Mouse (Mus musculus) neural tube, embryonic 15.5 days (tissue): ENCODE measurements around the gene Sppl2a. TPM values are rescaled to one million over a fixed set of nuclear protein-coding genes. Genes with fewer than 3 reads are reported as not detected.

Source experiments
- ATAC-seq: fragments of 200-750 bp; cut with Nextera tagmentation; 2 replicates; pipeline ENCODE4 v1.8.0; 2017; ENCODE audit warnings: mild to moderate bottlenecking, moderate TSS enrichment, moderate library complexity; ENCODE audit not compliant: low FRiP score
- H3K27ac ChIP-seq: fragments of 300-500 bp; sonication (generic); replicated peaks from 2 replicates; pipeline ENCODE4 v1.5.1; 2015; ENCODE audit warnings: mild to moderate bottlenecking, inconsistent platforms
- H3K27me3 ChIP-seq: fragments of 300-500 bp; sonication (generic); replicated peaks from 2 replicates; pipeline ENCODE4 v1.6.1; 2015; ENCODE audit warnings: inconsistent platforms
- H3K36me3 ChIP-seq: fragments of 300-500 bp; sonication (generic); 2 replicates; pipeline ENCODE4 v1.6.1; 2015; ENCODE audit warnings: inconsistent platforms
- H3K4me1 ChIP-seq: fragments of 300-500 bp; sonication (generic); 2 replicates; pipeline ENCODE4 v1.6.1; 2015; ENCODE audit warnings: inconsistent platforms
- H3K4me2 ChIP-seq: fragments of 300-500 bp; sonication (generic); 2 replicates; pipeline ENCODE4 v1.6.1; 2015; ENCODE audit warnings: inconsistent platforms, mild to moderate bottlenecking, moderate library complexity
- H3K4me3 ChIP-seq: fragments of 300-500 bp; sonication (generic); replicated peaks from 2 replicates; pipeline ENCODE4 v1.5.1; 2015; ENCODE audit warnings: mild to moderate bottlenecking, inconsistent platforms
- H3K9ac ChIP-seq: fragments of 300-500 bp; sonication (generic); replicated peaks from 2 replicates; pipeline ENCODE4 v1.6.1; 2015; ENCODE audit warnings: mild to moderate bottlenecking, inconsistent platforms
- H3K9me3 ChIP-seq: fragments of 300-500 bp; sonication (generic); replicated peaks from 2 replicates; pipeline ENCODE4 v1.6.1; 2016; ENCODE audit warnings: inconsistent platforms
- WGBS: fragments of 180-500 bp; shearing (Covaris S2); methylation state at CpG from one replicate; pipeline ENCODE4 v1.1.7; 2015; ENCODE audit warnings: mixed read lengths; 5-methylcytosine and 5-hydroxymethylcytosine counted together
- polyA plus RNA-seq: library from polyadenylated mRNA; unstranded; fragments of >200 nt; fragmentation: Nextera tagmentation; extraction: Ambion mirVana; gene quantifications from 2 replicates; pipeline ENCODE4 v1.2.1, GENCODE M21; 2015

Sppl2a gene
- polyA plus RNA-seq, 1 experiment from 2014 or later = 30.7 TPM

DNA sequence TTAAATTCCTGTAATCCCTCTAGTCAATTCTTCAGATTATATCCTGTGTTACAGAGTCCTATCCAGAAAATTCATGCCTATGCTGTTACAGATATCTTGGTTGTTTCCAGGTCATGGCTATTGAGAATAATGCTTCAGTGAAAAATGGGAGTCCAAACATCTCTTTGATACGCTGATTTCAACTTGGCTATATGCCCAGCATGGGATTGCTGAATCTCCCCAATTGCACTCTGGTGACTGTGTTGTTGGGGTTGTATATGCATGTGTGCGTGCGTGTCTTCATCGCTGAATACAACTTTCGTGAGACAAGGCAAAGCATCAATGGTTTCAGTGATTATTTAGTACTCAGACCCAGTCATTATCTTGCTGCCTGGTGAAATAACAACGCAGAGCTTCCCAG lies 5.0 kb upstream of the Sppl2a start:
- H3K27me3 ChIP-seq = no peaks in the 10 kb centered on the region
- WGBS = 42% methylated on average over 6 of the region's 6 CpGs
- no peak overlapping the region for H3K4me3 ChIP-seq
- no peak overlapping the region for H3K9ac ChIP-seq
- no peak for ATAC-seq
- no peaks in the 10 kb centered on the region for H3K9me3 ChIP-seq
- peaks cover 4% of the 10 kb centered on the region for H3K4me1 ChIP-seq
- no peak overlapping the region for H3K4me2 ChIP-seq
- no peaks in the 10 kb centered on the region for H3K36me3 ChIP-seq
- H3K27ac ChIP-seq = no peak overlapping the region

DNA sequence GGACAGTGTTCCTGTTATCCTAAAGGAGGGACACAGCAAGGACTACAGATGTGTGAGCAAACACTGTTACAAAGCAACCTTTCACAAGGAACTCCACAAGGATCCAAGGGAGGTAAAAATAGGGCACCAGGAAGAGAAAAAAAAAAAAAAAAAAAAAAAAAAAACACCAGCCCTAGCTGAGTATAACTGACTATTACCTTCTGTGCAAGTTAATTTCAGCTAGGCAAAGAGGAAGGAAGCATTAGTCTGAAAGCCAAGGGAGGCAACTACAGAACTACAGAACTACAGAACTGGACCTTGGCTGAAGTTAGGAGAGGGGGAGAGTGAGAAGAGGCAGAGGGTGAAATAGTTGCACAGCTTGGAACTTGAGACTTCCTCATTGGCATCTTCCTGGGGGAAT lies 886 bp upstream of the Sppl2a start:
- Histone ChIP-seq H3K36me3 (no peaks in the 10 kb centered on the region), H3K27me3 (no peaks in the 10 kb centered on the region), H3K4me3 (0 out of 2 replicates have a peak overlapping the region, but pooled peaks have one; percentile 71), H3K9me3 (no peaks in the 10 kb centered on the region), H3K9ac (no peak overlapping the region), H3K27ac (no peak overlapping the region), H3K4me1 (peaks cover 10% of the 10 kb centered on the region), H3K4me2 (peak overlapping the region; percentile 70)
- ATAC-seq = no peak

DNA sequence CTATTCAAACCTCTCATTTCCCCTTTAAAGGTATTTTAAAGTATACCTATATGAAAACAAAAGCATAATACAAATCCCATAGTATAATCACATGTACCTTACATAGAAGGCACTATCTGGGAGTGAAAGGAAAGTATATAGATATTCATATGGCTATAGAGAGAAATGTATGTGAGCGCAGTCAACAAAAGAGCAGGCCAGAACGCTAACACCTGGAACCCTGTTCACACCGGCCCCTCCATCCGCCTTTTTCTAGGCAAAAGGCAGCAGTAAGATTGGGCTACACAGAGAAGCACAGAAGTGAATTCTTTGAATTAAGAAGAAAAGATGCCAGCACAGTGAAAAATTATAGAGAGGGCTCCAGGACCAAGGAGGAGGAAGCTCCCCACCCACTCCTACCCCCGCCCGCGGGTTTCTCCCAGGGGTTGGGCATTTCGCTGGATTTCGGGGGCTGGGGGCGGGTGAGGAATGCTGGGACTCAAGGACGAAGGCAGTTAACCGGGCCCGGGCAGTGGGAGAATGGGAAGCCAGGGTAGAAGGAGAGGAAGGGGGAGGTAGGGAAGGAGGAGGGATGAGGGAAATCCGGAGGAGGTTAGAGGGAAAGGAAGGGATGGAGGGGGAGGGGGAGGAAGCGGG lies 656 bp downstream of the Sppl2a start:
- peak overlapping the region; percentile 70 for H3K4me2 ChIP-seq
- peak; percentile 53 for ATAC-seq

DNA sequence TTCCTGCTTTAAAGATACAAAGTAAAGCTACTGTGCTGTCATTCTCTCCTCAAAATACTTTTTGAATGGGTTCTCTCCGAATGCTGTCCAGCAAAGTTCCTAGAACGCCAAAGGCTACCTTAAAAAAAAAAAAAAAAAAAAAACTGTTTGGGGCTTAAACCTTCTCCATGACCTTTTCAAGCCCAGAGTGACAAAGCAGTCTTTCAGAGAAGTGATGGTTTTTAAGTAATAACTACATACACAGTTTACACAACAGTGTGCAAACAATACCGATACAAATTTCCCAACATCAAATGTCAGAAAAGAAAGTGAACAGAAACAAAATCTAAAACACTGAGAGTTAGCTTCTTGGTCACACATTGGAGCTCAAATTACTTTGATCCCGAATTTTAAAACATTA lies 1.3 kb downstream of the Sppl2a start:
- H3K9ac ChIP-seq = peak overlapping the region; percentile 89; the same call in 1 of the 2 replicates
- peak overlapping the region; percentile 70 for H3K4me2 ChIP-seq
- no peaks in the 10 kb centered on the region for H3K9me3 ChIP-seq
- no peak overlapping the region for H3K27ac ChIP-seq
- WGBS = 56% methylated on average over 4 of the region's 4 CpGs
- no peak for ATAC-seq
- H3K4me3 ChIP-seq = peak overlapping the region; percentile 71
- no peaks in the 10 kb centered on the region for H3K27me3 ChIP-seq
- peaks cover 5% of the 10 kb centered on the region for H3K36me3 ChIP-seq
- H3K4me1 ChIP-seq = peaks cover 10% of the 10 kb centered on the region

More for the DNA sequence above, 656 bp downstream of the Sppl2a start:
- H3K27ac ChIP-seq = peak overlapping the region; percentile 98
- H3K9me3 ChIP-seq = no peaks in the 10 kb centered on the region
- H3K36me3 ChIP-seq = 0 out of 2 replicates have a peak, but pooled peaks cover under 1% of the 10 kb centered on the region
- H3K4me1 ChIP-seq = peaks cover 10% of the 10 kb centered on the region
- peak overlapping the region; percentile 89 for H3K9ac ChIP-seq
- no peaks in the 10 kb centered on the region for H3K27me3 ChIP-seq
- WGBS = 1% methylated on average over 15 of the region's 15 CpGs
- peak overlapping the region; percentile 71 for H3K4me3 ChIP-seq

DNA sequence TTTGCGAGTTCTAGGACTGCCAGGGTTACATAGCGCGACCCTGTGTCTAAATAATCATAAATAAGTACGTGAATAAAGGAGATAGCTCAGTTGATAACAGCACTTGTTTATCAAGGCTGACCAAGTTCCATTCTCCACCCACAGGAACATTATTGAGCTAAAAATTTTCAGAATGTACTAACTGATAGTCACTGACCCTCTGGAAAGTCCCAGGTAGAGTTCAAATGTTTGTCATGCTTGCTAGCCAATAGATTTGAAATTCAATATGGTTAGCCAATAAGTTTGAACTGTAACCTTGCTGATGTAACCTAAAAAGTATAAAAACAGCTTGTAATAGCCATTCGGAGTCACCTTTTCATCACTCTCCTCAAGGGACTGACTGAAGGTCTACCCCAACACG lies 4.4 kb downstream of the Sppl2a start:
- Histone ChIP-seq H3K27me3 (no peaks in the 10 kb centered on the region), H3K36me3 (peaks cover 24% of the 10 kb centered on the region), H3K4me1 (peaks cover 8% of the 10 kb centered on the region), H3K9ac (no peak overlapping the region), H3K9me3 (no peaks in the 10 kb centered on the region), H3K27ac (no peak overlapping the region), H3K4me2 (no peak overlapping the region), H3K4me3 (no peak overlapping the region)
- ATAC-seq = no peak
- WGBS = 93% methylated on average over 6 of the region's 6 CpGs

DNA sequence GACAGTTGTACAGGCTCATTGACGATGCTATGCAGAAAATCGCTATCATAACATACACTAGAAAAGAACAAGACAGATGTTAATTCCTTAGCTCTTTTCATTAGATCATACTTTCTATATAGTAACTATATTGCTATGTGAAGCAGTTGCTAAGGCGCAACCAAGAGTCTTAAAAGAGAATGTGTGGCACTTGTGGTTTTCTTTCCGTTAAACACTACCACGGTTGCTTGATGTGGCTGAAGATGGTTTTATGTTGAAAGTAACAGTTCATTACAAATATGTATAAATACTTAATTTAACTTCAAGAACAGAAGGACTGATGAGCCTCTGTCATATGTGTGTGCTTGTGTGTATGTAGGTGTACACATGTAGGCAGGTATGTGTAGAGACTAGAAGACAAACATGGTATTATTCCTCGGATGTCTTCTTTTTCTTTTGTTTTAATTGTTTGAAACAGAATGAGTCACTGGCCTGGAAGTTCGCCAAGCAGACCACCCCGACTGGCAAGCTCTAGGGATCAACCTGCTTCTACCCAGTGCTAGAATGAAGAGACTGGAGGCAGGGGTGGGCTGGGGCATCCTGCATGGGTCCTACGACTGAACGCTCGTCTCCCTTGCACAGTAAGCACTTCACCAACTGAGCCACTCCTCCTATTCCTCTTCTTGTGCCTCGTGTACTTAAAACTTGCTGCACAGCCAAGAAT lies 12.5 kb downstream of the Sppl2a start:
- Histone ChIP-seq H3K9me3 (no peaks in the 10 kb centered on the region), H3K9ac (no peak overlapping the region), H3K4me1 (no peaks in the 10 kb centered on the region), H3K4me3 (no peak overlapping the region), H3K27ac (no peak overlapping the region), H3K4me2 (no peak overlapping the region), H3K36me3 (peaks cover 68% of the 10 kb centered on the region), H3K27me3 (no peaks in the 10 kb centered on the region)
- 82% methylated on average over 12 of the region's 12 CpGs for WGBS
- no peak for ATAC-seq

DNA sequence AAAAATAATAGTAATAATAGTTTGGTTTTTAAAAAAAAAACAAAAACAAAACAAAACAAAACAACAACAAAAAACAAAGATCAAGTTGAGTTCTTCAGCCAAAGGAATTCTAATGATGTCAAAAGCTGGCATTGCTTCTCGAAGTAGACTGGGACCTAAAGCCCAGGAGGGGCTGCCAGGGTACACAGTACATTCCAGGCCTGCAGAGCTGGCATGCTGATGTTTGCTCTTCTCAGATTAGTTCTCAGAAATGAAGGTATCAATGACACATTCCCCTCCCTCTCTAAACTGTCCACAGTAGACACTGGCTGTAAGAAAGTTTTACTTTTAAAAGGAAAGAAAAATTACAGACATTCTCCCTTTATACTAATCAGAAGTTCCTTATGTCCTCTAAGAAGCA lies 16.8 kb downstream of the Sppl2a start:
- no peak overlapping the region for H3K4me2 ChIP-seq
- H3K4me1 ChIP-seq = no peaks in the 10 kb centered on the region
- no peak overlapping the region for H3K9ac ChIP-seq
- 94% methylated on average over 1 of the region's 1 CpGs for WGBS
- H3K27ac ChIP-seq = no peak overlapping the region
- no peaks in the 10 kb centered on the region for H3K27me3 ChIP-seq
- no peak overlapping the region for H3K4me3 ChIP-seq
- no peak for ATAC-seq
- peaks cover 61% of the 10 kb centered on the region for H3K36me3 ChIP-seq
- H3K9me3 ChIP-seq = no peaks in the 10 kb centered on the region

DNA sequence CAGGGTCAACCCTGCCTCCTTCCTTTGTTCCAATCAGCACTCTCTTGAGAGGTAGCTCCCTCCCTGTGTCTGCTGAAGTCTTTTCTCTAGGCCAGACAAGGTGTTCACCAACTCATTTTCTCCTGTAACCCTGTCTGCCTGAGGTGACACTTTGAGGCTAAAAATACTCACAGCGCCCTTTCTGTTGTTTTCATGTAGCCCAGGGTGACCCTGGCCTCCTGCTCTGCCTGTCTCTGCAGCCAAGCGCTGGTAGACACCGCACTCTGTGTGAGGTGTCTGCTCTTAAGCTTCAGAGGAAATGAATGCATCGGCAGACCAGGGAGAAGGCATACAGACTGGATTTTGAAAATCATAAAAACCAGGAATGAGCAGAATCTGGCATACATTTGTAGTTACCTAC lies 18.9 kb downstream of the Sppl2a start:
- ATAC-seq = no peak
- H3K27me3 ChIP-seq = no peaks in the 10 kb centered on the region
- H3K36me3 ChIP-seq = peaks cover 53% of the 10 kb centered on the region
- no peak overlapping the region for H3K27ac ChIP-seq
- no peaks in the 10 kb centered on the region for H3K4me1 ChIP-seq
- no peak overlapping the region for H3K9ac ChIP-seq
- WGBS = 70% methylated on average over 4 of the region's 4 CpGs
- H3K9me3 ChIP-seq = no peaks in the 10 kb centered on the region
- no peak overlapping the region for H3K4me2 ChIP-seq
- no peak overlapping the region for H3K4me3 ChIP-seq

DNA sequence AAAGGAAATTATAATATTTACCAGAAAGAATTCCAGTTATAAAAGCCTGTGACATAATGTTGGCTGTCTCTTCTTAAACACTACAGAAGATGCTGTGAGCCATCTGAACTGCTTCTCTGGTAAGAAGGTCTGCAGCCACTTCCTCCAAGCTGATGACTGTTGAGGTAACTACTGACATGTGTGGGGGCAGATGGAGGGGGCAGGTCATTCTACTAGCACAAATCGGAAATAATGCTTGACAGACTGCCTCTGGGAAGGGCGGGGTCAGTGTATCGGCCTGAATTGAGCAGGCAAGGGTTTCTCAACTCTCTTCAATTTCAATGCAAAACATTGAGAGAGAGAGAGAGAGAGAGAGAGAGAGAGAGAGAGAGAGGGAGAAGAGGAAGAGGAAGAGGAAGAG lies 28.9 kb downstream of the Sppl2a start:
- Histone ChIP-seq H3K27me3 (no peaks in the 10 kb centered on the region), H3K4me2 (no peak overlapping the region), H3K9ac (no peak overlapping the region), H3K4me3 (no peak overlapping the region), H3K36me3 (peaks cover 45% of the 10 kb centered on the region), H3K4me1 (no peaks in the 10 kb centered on the region), H3K9me3 (no peaks in the 10 kb centered on the region), H3K27ac (no peak overlapping the region)
- ATAC-seq = no peak
- 83% methylated on average over 3 of the region's 3 CpGs for WGBS

DNA sequence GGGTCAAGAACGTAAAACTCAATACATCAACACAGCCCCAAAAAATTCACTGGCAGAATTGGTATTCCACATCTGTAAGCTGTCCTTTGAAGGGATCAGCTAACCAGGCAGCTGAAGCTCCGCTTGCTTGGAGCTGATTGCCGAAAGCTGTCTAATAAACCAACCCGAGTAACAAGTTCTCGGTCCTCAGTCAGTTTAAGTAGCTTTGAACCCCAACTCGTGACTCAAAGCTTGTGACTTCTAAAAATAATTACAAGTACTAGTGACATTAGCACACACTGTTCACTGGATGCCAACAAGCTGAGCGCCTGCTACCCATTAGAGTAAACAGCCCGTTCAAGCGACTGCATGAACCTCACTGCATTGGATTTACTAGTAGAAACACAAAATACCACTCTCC lies 35.5 kb downstream of the Sppl2a start:
- no peaks in the 10 kb centered on the region for H3K27me3 ChIP-seq
- no peak overlapping the region for H3K4me2 ChIP-seq
- no peak overlapping the region for H3K4me3 ChIP-seq
- H3K4me1 ChIP-seq = no peaks in the 10 kb centered on the region
- H3K27ac ChIP-seq = no peak overlapping the region
- ATAC-seq = no peak
- peaks cover 30% of the 10 kb centered on the region for H3K36me3 ChIP-seq
- 91% methylated on average over 9 of the region's 9 CpGs for WGBS
- H3K9ac ChIP-seq = no peak overlapping the region
- H3K9me3 ChIP-seq = no peaks in the 10 kb centered on the region

DNA sequence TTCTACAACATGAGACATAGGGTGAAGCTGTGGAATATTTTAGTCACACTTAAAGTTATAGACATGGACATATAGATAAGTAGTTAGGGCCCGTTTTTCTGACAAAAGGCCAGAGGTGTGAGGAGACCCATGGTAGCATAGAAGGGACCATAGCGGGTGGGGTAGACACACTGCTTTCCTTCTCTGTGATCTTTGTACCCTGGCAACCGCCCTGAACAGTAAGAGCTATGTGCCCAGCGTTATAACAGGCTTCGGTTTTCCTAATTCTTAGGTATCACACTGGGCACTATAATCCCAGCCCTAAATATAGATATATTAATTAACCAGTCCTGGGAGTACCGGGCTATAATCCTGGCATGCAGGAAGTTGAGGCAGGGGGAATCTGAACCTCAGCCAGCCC lies 36.1 kb downstream of the Sppl2a start:
- H3K4me1 ChIP-seq = no peaks in the 10 kb centered on the region
- no peak for ATAC-seq
- no peak overlapping the region for H3K27ac ChIP-seq
- WGBS = 84% methylated on average over 6 of the region's 6 CpGs
- H3K36me3 ChIP-seq = peaks cover 28% of the 10 kb centered on the region
- no peak overlapping the region for H3K4me3 ChIP-seq
- H3K9ac ChIP-seq = no peak overlapping the region
- no peaks in the 10 kb centered on the region for H3K9me3 ChIP-seq
- no peaks in the 10 kb centered on the region for H3K27me3 ChIP-seq
- H3K4me2 ChIP-seq = no peak overlapping the region

DNA sequence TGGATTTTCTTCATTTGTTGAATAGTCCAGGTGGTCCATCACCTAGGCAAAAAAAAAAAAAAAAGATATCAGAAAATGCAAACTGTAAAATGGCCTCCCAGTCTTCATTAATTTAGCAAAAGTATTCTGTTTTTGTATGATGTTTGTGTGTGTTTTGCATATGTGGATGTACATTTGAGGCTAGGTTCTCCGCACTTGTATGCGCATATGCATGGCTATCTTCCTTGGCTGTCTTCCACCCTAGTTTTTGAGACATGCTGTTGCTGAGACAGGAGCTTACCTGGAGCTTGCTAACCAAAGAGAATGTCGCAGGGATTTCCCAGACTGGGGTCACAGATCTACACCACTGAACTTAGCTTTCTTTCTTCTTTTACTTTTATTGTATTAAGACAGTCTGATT lies 38.8 kb downstream of the Sppl2a start:
- Histone ChIP-seq H3K4me1 (no peaks in the 10 kb centered on the region), H3K27ac (no peak overlapping the region), H3K9ac (no peak overlapping the region), H3K9me3 (no peaks in the 10 kb centered on the region), H3K27me3 (no peaks in the 10 kb centered on the region), H3K4me3 (no peak overlapping the region), H3K36me3 (peaks cover 12% of the 10 kb centered on the region), H3K4me2 (no peak overlapping the region)
- no peak for ATAC-seq
- 94% methylated on average over 3 of the region's 3 CpGs for WGBS
